Mouse (Mus musculus): ENCODE data around the gene Slc7a4.
"Not testable (repeated sequence)": the region's sequence is repeated elsewhere in the genome, so short reads cannot be mapped to it uniquely, and the experiment has no call there.

Gene Slc7a4

DNA sequence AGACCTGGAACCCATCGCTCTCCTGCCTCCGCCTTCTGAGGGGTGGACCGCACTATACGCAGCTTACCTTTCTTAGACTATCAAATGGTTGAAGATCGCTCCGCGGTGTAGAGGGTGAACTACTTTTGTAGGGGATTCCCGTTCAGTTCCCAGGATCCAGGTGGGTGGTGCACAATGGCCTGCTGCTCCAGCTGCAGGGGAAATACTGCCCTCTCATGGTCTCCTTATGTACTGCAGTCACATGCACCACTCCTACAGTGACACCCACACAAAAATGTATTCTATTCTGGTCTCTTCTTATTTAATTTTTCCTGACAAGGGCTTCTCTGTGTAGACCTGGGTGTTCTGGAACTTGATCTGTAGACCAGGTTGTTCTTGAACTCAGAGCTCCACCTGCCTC lies at the start of gene Slc7a4:
Gene Slc7a4, minus strand, starts transcription at position 151 of the 400 bp plus-strand sequence.
- no peak for DNase-seq (ENCODE audit: low read depth, low spot score)

DNA sequence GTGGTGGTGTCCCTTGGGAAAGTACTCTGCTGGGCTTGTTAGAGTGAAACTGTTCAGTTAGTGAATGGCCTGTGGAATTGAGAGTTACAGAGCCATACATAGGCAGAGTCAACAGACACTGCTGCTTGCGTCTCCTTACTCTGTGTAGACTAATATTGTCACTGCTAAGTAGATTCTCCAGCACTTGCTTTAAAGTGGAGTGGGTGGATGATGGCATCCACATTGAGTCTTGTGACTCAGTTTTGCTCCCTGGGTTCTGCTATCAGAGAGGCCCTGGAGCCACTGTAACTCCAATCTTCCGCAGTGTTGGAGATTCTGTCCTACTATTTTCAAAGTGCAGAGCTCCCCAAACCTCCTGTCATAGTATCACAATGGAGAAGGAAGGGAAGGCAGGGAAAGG lies 49.6 kb upstream of the Slc7a4 start:
- no peak for DNase-seq (ENCODE audit: low read depth, low spot score)

DNA sequence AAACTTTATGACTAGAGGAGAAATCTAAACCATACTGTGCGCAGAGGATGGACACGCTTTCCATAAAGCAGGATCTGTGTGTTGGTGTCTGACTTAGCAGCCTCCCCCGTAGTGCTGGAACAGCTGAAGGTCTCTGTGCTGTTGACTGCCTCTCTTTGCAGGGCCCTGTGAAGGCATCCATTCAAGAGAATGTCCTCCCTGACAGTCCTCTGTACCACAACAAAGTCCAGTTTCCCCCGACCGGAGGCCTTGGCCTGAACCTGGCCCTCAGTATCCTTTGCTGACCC lies 43.2 kb upstream of the Slc7a4 start:
- no peak for DNase-seq (ENCODE audit: low read depth, low spot score)

DNA sequence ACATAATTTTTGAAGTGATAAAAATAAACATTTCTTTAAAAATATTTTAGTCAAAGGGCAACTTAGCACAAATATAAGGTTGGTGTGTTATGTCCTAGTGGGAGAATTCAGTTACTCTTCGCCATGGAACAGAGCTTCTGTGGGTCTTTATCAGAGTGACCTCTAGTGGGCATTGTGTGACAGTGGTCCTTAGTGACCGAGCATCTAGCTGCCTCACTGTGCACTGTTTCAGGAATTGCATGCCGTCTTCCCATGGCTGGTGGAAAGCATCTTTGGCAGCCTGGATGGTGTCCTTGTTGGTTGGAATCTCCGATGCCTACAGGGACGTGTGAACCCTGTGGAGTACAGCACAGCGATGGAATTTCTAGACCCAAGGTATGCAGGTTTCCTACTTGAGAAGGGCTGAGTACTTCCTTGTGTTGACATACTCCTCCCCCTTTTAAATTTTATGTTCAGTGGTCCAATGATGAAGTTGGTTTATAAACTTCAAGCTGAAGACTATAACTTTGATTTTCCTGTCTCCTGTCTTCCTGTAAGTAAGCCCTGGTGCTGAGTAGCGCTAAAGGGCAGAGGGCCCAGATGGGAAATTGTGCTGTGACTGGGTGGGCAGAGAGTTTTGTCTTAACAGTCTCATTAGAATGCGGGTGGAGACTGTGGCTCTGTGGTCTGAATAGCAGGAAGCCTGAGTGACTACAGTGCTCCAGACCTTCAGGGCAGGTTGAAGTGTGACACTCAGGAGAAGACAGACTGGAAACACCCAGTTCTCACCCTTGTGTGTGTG lies 42.7 kb upstream of the Slc7a4 start:
- DNase-seq (ENCODE audit: low read depth, low spot score), result no peak

DNA sequence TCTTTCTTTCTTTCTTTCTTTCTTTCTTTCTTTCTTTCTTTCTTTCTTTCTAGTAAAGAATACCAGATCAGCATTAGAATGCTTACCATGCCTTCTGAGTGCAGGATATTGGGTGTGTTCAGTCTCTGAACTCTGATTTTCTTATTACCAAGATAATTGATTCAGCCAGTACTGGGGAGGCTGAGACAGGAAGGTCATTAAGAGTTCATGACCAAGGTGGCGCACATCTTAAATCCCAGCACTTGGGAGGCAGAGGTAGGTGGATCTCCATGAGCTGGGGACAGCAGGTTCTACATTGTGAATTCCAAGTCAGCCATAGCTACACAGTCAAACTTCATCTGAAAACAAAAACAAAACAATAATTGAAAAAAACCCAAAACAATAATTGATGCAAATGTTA lies 38.9 kb upstream of the Slc7a4 start:
- DNase-seq (ENCODE audit: low read depth, low spot score), result no peak

DNA sequence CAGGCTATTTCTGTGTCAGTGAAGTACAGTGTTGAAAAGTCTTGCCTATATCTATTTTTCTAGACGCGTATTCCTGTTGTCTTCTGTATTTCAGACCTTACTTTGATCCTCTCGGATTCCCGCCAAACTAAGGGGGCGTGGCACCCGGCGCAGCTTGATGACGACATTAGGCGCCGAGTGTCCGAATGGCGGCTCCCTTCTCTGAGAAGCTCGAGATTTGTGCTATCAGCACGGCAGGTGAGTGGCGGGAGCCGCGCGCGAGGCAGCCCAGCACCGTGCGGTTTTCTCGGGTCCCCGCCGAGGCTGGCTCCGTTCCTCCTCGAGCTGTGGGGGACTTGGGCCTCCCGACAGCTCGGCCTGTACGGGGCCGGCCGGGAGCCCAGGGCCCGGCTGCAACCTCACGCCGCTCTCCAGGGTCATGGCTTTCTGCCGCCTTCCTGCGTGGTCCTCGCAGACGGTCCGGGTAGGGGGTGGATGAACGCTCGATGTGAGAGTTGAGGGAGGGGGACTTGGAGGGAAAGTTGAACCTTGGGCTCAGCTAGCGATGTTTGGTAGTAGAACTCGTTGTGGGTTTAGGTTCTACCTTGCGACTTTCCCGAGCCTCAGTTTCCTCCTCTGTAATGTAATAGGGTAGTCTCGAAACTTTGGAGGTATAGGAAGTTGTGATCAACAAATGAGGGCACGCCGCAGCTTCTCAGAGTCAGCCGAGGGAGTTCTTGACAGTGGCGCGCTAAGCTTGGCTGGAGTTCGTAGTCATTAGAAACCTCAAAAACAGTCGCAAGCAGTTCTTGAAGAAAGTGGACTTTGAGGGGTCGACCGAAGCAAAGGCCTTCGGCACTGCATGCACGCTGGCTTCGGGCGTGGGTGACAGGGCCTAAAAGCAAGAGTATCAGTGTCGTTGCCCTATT lies 36.4 kb upstream of the Slc7a4 start, which contains the start of gene Smpd4:
Gene Smpd4, plus strand, starts transcription at position 157 of the 908 bp plus-strand sequence.
- peak; percentile 88 for DNase-seq (ENCODE audit: low read depth, low spot score)

DNA sequence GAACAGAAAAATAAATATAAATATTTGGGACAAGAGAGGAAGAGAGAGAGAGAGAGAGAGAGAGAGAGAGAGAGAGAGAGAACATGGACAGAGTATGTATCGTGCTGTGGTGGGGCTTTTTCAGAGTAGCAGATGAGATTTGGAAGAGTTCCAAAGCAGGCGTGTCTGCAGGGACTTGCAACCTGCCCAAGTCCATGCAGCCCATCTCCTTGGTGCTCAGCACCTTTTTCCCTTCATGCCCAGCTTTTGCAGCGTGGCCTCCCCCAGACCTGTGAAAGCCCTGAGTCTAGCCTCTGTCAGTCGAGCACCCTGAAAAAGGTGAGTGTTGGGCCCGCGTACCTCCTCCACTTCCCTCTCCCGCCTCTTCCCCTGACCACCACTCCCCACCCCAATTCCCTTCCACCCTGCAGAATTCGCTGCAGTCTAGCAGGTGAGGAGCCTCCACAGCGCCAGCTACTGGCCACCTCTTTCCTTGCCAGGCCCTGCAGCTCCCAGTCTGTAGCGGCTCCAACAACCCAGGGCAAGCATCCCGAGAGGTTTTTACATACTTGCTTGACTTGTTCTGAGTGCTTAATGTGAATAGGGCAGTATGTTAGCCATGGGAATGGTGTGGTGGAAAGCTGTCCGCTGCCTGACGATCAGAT lies 35.0 kb upstream of the Slc7a4 start:
- peak; percentile 40 for DNase-seq (ENCODE audit: low read depth, low spot score)

DNA sequence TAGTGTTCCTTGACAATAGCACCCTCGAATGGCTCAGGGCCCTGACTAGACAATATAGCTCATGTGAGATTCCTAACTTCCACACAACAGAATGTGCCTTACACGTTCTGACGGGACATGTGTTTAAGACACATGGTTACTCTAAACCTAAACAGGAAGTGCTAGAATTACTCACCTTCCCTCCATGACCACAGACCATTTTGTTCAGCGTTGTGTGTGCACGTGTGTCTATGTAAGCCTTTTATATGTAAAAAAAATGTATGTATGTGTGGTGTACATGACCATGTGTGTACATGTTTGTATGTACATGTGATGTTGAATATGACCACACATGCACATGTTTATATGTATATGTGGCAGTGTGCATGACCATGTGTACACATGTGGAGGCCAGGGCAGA lies 33.2 kb upstream of the Slc7a4 start:
- no peak for DNase-seq (ENCODE audit: low read depth, low spot score)

DNA sequence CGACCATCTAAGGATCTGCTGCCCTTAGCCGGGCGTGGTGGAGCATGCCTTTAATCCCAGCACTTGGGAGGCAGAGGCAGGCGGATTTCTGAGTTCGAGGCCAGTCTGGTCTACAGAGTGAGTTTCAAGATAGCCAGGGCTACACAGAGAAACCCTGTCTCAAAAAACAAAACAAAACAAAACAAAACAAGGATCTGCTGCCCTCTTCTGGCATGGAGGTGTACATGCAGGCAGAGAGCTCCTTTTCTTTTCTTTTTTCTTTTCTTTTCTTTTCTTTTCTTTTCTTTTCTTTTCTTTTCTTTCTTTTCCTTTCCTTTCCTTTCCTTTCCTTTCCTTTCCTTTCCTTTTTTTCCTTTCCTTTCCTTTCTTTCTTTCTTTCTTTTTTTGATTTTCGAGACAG lies 31.7 kb upstream of the Slc7a4 start:
- not testable (repeated sequence) for DNase-seq (ENCODE audit: low read depth, low spot score)

DNA sequence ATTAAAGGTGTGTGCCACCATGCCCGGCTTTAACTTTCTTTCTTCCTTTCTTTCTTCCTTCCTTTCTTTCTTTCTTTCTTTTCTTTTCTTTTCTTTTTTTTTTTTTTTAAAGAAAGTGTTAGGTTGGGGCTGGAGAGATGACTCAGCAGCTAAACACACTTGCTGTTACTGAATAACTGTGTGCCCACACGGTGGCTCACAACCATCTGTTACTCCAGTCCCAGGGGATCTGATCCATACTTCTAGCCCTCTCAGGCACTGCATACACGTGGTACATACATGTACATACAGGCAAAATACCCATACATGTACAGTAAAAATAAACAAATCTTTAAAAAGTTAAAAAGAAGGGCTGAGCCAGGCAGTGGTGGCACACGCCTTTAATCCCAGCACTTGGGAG lies 28.4 kb upstream of the Slc7a4 start:
- no peak for DNase-seq (ENCODE audit: low read depth, low spot score)

DNA sequence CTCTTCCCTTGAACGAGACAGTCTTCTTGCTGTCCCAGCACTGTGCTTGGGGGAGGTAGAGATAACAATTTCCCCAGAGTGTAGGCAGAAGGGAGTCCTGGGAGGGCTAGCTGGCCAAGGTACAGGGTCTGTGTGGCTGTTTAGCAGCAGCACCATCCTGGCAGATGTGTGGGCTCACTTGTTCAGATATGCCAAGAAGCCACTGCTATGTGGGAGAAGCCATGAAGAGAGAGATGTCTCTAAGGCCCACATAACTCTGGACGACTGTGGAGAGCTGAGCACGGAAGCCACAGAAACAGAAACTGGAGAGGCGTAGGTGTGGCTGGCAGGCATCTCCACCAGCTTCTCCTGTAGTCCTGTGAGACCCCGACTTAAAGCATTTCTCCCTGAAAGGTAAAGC lies 22.7 kb upstream of the Slc7a4 start:
- DNase-seq (ENCODE audit: low read depth, low spot score), result no peak

DNA sequence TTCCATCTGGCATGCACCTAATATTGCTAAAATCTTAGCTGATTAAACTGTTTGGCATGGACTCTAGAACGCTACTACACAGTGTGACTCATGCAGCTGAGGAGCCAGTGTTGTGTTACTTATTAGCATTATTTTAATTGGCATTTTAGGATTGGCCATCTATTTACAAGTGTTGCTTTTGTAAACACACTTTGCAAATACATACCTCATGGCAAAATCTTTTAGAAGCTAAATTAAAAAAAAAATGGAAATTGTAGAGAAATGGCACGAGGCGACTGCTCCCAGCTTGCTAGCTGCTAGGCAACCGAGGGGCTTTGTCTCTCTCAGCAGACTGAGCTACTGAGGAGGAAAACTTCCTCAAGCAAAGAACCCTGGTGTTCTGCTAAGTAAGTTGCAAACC lies 21.9 kb upstream of the Slc7a4 start:
- DNase-seq (ENCODE audit: low read depth, low spot score), result no peak

DNA sequence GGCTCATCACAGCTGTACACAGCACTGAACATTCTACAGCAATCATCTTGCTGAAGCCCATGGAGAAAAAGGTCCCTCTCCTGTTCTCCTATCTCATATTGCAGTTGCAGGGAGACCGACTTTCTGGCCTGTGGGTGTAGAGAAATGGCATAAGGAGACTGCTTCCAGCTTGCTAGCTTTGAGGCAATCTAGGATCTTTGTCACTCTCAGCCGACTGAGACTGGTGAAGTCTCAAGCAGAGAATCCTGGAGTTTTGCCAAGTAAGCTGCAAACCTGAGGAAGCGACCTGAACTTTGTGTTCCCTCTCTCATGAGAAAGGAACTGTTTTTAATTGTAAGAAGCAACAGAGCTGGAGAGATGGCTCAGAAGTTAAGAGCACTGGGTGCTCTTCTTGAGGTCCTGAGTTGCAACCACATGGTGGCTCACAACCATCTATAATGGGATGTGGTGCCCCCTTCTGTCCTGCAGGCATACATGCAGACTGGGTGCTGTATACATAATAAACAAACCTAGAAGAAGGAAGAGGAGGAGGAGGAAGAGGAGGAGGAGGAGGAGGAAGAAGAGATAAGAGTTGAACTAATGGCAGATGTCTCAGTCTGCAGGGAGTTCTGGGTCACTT lies 18.0 kb upstream of the Slc7a4 start:
- DNase-seq (ENCODE audit: low read depth, low spot score), result no peak

DNA sequence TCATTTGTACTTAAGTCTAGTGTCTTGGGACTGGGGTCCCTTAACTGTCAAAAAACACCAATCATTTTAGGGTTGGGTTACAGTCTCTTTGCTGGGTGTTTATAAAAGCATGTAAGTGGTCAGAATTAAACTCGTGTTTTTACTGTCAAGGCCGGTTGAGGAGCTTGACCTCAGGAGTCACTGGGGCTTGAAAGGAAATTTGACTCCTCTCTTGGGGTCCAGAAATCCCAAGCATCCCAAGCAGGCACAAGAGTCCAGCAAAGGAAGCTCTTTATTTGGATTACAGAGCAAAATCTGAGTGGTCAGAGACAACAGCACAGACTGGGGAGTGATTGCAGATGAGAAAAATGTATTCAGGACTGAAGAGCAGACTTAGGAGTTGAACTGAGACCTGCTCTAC lies 7.7 kb upstream of the Slc7a4 start:
- no peak for DNase-seq (ENCODE audit: low read depth, low spot score)

DNA sequence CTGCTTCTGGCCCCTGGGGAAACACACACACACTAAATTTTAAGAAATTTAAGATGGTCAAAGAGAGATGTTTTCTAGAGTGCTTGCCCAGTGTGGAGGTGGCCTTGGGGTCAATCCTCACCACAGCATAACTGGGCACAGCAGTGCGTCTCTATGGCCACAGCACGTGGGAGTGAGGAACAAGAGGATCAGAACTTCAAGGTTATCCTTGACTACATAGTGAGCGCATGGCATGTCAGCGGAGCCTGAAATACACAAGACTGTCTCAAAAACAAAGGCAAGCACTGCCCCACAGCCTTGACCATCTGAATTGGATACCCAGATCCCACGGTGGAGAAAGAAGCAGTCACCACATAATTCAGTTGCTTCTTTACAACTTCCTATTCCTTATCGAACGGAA lies 1.5 kb upstream of the Slc7a4 start:
- no peak for DNase-seq (ENCODE audit: low read depth, low spot score)

DNA sequence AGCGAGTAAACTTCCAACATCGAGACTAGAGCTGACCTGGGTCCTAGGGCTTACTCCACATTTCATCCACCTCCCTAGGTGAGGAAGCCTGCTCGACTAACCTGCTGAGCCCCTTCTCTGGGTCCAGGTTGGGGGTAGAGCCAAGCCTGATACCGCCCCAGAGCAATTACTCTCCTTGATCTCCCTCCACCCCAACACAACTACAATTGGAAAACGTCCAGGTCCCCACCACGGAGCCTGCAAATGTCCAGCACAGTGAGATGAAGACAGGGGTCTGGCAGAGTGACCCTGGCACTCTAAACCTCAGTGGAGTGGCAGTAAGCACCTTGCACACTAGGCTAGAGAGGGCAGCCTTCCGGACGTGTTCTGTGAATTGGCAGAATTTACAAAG lies 6.2 kb downstream of the Slc7a4 start:
- no peak for DNase-seq (ENCODE audit: low read depth, low spot score)

DNA sequence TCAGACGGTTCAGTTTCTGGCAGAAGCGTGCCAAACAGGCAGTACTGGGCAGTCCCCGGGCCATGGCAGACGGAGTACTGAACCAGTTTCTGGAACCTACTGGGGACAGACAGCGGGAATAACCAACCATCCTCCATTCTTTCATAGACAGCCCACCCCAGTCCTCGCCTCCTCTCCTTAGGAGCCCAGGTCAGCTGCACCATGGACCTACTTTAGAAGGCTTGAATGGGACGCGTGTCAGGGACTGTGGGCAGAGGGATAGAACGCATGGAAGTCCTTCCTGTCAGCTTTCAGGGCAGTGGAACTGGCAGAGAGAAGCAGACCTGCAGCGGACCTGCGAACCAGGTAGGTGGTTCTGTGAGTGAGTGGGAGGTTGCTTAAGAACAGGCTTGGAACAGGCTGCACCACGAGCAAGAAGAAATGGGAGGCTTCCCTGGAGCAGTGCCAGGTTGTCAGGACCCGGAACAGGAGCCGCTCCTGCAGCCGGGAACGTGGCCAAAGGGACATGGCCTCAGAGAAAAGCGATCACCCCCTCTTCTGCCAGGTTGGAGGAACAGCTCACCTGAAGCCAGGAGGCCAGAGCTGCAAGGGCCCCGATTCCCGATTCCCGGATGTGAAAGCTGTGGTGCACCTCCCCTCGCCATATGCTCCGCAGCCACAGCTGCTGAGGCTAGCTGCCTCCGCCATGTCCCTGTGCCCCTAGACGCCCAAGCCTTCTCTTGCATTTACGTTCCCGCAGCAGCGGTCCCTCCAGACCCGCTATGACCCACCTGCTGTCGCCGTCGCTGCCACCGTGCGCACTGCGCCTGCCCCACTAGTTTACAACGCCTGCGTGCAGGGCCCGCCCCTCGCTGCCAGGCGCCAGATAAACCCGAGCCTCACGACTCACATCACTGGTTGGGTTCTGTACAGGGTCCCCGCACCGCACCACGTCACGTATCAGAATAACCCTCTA lies 6.9 kb downstream of the Slc7a4 start:
- no peak for DNase-seq (ENCODE audit: low read depth, low spot score)

DNA sequence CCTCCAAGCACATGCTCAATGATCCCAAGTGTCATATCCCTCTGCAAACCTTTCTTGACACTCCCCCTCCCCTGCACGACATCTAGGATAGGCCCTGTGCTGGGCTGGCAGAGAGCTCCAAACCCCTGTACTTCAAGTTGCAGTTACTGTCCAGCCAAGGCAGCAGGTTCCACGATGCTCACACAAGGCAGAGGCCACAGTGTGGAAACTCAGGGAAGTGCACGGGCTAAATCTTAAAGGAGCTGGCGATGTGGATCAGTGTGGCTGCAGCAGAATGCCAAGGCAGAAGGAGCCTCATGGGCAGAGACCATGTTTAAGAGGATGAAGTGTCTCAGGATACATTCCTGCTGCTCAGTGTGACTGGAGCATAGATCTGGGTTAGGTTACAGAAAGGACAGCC lies 16.8 kb downstream of the Slc7a4 start:
- no peak for DNase-seq (ENCODE audit: low read depth, low spot score)

DNA sequence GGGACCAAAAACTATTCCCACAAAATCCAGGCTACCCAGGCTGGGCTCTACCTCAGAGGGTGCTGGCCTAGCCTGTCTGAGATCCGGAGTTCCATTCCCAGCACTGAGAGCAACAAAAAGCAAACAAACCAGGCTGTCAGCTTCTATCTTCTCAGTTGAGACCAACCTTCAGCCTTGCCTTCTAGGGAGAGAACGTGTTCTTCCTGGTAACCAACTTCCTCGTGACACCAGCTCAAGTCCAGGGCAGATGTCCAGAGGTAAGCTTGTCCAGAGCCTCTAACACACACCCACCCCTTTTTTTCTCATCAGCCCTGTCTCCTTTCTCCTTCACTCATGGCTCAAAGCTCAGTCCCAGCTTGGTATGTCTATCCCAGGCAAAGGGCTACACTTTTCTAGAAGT lies 18.2 kb downstream of the Slc7a4 start:
- DNase-seq (ENCODE audit: low read depth, low spot score), result no peak

DNA sequence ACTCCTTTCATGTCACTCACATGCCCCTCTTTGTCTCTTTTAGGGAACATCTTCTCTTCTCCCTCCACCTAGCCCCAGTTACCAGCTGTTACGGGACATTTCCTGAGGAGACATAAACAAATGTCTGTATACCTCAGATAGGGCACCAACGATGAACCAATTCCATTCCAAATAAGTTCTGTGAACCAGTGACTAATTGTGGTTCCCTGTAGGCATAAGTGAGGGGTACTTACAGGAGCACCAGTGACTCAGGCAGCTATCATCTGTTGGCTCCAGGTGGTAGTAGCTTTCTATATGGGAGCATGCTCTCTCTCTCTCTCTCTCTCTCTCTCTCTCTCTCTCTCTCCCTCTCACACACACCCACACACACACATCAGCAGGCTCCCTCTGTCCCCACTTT lies 18.8 kb downstream of the Slc7a4 start:
- DNase-seq (ENCODE audit: low read depth, low spot score), result no peak

DNA sequence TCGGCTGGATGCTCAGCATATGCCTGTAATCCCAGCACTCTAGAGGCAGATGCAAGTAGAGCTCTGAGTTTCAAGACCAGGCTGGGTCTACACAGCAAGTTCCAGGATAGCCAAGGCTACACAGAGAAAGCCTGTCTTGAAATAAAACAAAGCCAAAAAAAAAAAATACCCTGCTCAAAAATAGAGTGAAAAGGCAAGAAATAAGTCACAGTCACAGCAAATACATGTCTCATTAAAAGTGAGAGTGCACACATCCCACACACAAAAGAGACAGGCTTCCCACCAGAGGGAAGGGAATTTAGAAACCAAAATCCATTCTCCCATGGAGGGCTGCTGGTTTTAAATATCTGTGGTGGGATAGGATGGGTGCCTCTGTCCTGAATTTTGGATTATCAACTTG lies 19.4 kb downstream of the Slc7a4 start:
- DNase-seq (ENCODE audit: low read depth, low spot score), result no peak

All from embryo, embryonic 11.5 days (tissue).